Mouse (Mus musculus): ENCODE data around the gene Lipo2. TPM values are rescaled to one million over a fixed set of nuclear protein-coding genes. Genes with fewer than 3 reads are reported as not detected.
"Not testable (repeated sequence)": the region's sequence is repeated elsewhere in the genome, so short reads cannot be mapped to it uniquely, and the experiment has no call there.

Gene Lipo2
- total RNA-seq (2021) = under 1 TPM; 0.33 to 0.46 TPM
- long read RNA-seq, experiment 1 = 0 reads
- long read RNA-seq, experiment 2 = 0 reads

DNA sequence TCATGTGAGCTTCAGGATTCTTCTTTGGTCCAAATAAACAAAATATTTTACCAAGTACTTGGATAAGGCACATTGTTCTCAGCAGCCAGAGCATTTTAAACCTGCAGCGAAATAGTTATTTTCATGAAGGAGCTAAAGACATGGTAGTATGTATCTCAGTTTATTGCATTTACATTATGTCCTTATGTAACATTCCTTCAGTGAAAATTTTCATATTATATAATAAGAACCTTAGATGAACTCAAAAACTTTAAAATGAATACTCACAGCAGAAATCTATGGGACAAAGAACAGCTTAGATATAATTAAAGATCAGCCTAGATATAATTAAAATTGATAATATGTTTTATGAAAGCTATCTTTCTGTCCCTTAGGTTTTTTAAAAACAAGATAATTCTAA, at the start of gene Lipo2:
Lipo2 (minus strand) TSS at position 101 of the 400 bp plus-strand sequence.
- not testable (repeated sequence) for DNase-seq

DNA sequence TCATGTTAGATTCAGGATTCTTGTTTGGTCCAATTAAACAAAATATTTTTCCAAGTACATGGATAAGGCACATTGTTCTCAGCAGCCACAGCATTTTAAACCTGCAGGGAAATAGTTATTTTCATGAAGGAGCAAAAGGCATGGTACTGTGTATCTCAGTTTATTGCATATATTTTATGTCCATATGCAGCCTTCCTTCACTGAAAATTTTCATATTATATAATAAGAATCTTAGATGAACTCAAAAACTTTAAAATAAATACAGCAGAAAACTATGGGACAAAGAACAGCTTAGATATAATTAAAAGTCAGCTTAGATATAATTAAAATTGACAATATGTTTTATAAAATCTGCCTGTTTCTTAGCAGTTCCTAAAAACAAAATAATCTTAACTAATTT, 36.2 kb upstream of the Lipo2 start, which contains the start of gene Lipo1:
Lipo1 (minus strand) TSS at position 101 of the 400 bp plus-strand sequence.
- not testable (repeated sequence) for DNase-seq

DNA sequence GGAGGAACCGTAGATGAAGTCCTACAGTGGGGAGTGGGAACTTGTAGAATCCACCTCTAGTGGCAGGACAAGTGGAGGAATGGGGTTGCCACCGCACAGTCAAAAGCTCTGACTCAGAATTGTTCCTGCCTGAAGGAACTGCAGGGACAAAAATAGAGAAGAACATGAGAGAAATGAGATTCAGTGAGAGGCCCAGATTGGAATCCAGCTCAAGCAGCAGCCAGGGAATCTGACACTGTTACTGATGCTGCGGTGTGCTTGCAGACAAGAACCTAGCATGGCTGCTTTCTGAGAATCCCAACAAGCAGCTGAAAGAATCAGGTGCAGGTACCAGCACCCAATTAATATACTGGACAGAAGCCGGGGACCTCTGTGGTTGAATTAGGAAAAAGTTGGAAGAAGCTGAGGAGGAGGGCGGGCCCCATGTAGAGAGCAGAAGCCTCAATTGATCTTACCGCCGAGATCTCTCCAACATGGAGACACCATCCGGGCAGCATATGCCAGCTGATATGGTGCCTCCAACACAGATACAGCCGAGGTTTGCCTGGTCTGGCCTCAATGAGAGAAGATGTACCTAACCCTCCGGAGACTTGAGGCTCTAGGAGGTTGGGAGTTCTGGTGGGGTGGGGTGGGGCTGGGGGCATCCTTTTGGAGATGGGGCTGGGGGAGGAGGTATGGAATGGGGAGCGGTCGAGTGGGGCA, 35.6 kb upstream of the Lipo2 start:
- no peak for DNase-seq

DNA sequence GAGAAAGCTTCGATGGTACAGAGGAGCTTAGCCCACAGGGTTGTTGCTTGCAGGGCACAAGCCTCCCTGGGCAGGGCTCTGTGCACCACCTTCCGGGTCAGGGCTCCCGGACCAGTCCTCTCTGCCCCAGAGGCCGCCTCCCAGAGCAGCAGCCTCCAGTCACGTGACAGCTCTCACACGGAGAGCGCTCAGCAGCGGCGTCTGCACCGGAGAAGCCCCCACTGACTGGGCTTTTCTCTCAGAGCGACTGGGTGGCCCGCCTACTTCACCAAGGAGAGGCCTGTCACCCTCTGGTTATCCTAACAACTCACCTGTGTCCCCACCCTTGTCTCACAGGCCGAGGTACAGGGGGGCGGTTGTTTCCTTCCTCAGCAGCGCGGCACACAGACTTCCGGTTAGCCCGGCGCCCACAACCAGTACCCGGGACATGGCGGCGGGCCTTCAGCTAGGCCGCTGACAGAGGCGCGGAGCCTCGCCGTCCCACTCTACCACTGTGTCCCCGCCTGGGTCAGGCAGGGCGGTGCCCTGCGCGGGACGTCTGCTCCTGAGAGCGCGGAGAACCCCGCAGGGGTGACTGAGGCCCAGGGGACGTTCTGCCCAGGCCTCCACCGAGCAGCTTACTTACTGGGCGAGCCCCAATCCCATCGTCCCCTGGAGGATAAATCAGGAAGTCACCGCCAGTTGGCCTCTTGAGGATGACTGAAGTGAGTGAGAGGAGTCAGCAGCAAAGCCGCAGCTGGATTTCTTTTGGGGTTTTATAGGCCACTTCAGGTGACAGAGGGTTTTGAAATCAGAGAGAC, 10.3 kb upstream of the Lipo2 start, which contains the start of gene Lipo3:
Lipo3 (minus strand) TSS at position 665 of the 800 bp plus-strand sequence.
- peak; percentile 21 to 55 for DNase-seq

Other genes starting within 250 kb of the Lipo2 start
- under 1 TPM; 0.13 to 0.33 TPM for gene Lipo4, start 233.6 kb downstream of the Lipo2 start, total RNA-seq (2021)
- not detected for gene Gm8978, start 126.1 kb downstream of the Lipo2 start, total RNA-seq (2021)
- gene Lipo3, start 10.6 kb upstream of the Lipo2 start, total RNA-seq (2021) = 10 to 100 TPM; 12.1 to 13.3 TPM
- not detected for gene Lipo1, start 36.1 kb upstream of the Lipo2 start, total RNA-seq (2021)
- not detected for gene Lipf, start 209.8 kb upstream of the Lipo2 start, total RNA-seq (2021)

Measured in adrenal gland, postnatal 36 days (tissue).